Mouse (Mus musculus): ENCODE data around the gene Trp53i11. TPM values are rescaled to one million over a fixed set of nuclear protein-coding genes. Genes with fewer than 3 reads are reported as not detected.
A peak's percentile ranks its signal among the peaks of the same experiment; 100 is the strongest.

The Trp53i11 gene
- polyA plus RNA-seq, 1 experiment from 2014 or later: 42.1 TPM

- Histone ChIP-seq H3K9ac (no peak overlapping the region), H3K4me1 (peaks cover 55% of the 10 kb centered on the region)
- ATAC-seq (replicated peaks; ENCODE audit: low FRiP score): no peak
Measured at GRCm38 (mm10) chr2:93174159-93174558, 13.2 kb upstream of the Trp53i11 start.

GRCm38 (mm10) chr2:93175278-93175677 lies 12.1 kb upstream of the Trp53i11 start:
- no peak overlapping the region for H3K27ac ChIP-seq
- peaks cover 66% of the 10 kb centered on the region for H3K4me1 ChIP-seq
- ATAC-seq (replicated peaks; ENCODE audit: low FRiP score): no peak; the same call in 1 of the 2 replicates
- H3K9ac ChIP-seq: no peak overlapping the region
- H3K4me2 ChIP-seq: no peak overlapping the region
- H3K9me3 ChIP-seq (replicated peaks): no peaks in the 10 kb centered on the region
- H3K4me3 ChIP-seq (replicated peaks): no peak overlapping the region
- H3K36me3 ChIP-seq: no peaks in the 10 kb centered on the region
- WGBS: 16% methylated on average over 5 of the region's 5 CpGs
- H3K27me3 ChIP-seq: peaks cover 24% of the 10 kb centered on the region

More at GRCm38 (mm10) chr2:93174159-93174558, 13.2 kb upstream of the Trp53i11 start:
- WGBS: 35% methylated on average over 5 of the region's 5 CpGs
- Histone ChIP-seq H3K4me3 (replicated peaks) (no peak overlapping the region), H3K9me3 (replicated peaks) (no peaks in the 10 kb centered on the region), H3K27me3 (peaks cover 25% of the 10 kb centered on the region), H3K4me2 (no peak overlapping the region), H3K36me3 (no peaks in the 10 kb centered on the region), H3K27ac (no peak overlapping the region)

- Histone ChIP-seq H3K9ac (no peak overlapping the region), H3K27ac (no peak overlapping the region), H3K4me3 (replicated peaks) (no peak overlapping the region), H3K4me2 (no peak overlapping the region), H3K27me3 (peaks cover 23% of the 10 kb centered on the region), H3K36me3 (no peaks in the 10 kb centered on the region), H3K4me1 (peaks cover 67% of the 10 kb centered on the region), H3K9me3 (replicated peaks) (no peaks in the 10 kb centered on the region)
- 73% methylated on average over 2 of the region's 2 CpGs for WGBS
- ATAC-seq (replicated peaks; ENCODE audit: low FRiP score): no peak
Measured at GRCm38 (mm10) chr2:93175721-93176120, 11.6 kb upstream of the Trp53i11 start.

- H3K27me3 ChIP-seq: peaks cover 24% of the 10 kb centered on the region
- 27% methylated on average over 4 of the region's 4 CpGs for WGBS
- H3K4me2 ChIP-seq: peak overlapping the region; percentile 51
Measured at GRCm38 (mm10) chr2:93176193-93176798, 11.1 kb upstream of the Trp53i11 start.

GRCm38 (mm10) chr2:93176871-93177667 lies 10.3 kb upstream of the Trp53i11 start:
- 6% methylated on average over 17 of the region's 17 CpGs for WGBS
- Histone ChIP-seq H3K4me1 (peaks cover 67% of the 10 kb centered on the region), H3K27ac (peak overlapping the region; percentile 24), H3K9me3 (replicated peaks) (no peaks in the 10 kb centered on the region), H3K4me3 (replicated peaks) (peak overlapping the region; percentile 27), H3K9ac (no peak overlapping the region), H3K4me2 (peak overlapping the region; percentile 51), H3K36me3 (no peaks in the 10 kb centered on the region), H3K27me3 (peaks cover 32% of the 10 kb centered on the region)
- ATAC-seq (replicated peaks; ENCODE audit: low FRiP score): peak; percentile 47

More at GRCm38 (mm10) chr2:93176193-93176798, 11.1 kb upstream of the Trp53i11 start:
- no peak overlapping the region for H3K9ac ChIP-seq
- no peak for ATAC-seq (replicated peaks; ENCODE audit: low FRiP score)
- no peaks in the 10 kb centered on the region for H3K9me3 ChIP-seq (replicated peaks)
- H3K36me3 ChIP-seq: no peaks in the 10 kb centered on the region
- no peak overlapping the region; the same call in 1 of the 2 replicates for H3K27ac ChIP-seq
- no peak overlapping the region for H3K4me3 ChIP-seq (replicated peaks)
- H3K4me1 ChIP-seq: peaks cover 67% of the 10 kb centered on the region

GRCm38 (mm10) chr2:93177668-93178312 lies 9.6 kb upstream of the Trp53i11 start:
- no peak for ATAC-seq (replicated peaks; ENCODE audit: low FRiP score)
- Histone ChIP-seq H3K4me1 (peaks cover 67% of the 10 kb centered on the region), H3K9ac (no peak overlapping the region), H3K36me3 (no peaks in the 10 kb centered on the region), H3K27ac (no peak overlapping the region), H3K27me3 (peaks cover 38% of the 10 kb centered on the region), H3K4me3 (replicated peaks) (no peak overlapping the region), H3K9me3 (replicated peaks) (no peaks in the 10 kb centered on the region), H3K4me2 (no peak overlapping the region)
- 68% methylated on average over 20 of the region's 20 CpGs for WGBS

GRCm38 (mm10) chr2:93178313-93178677 lies 9.1 kb upstream of the Trp53i11 start:
- H3K9ac ChIP-seq: no peak overlapping the region
- no peak overlapping the region for H3K27ac ChIP-seq
- no peak overlapping the region for H3K4me2 ChIP-seq
- H3K4me3 ChIP-seq (replicated peaks): no peak overlapping the region
- H3K27me3 ChIP-seq: peaks cover 40% of the 10 kb centered on the region
- H3K4me1 ChIP-seq: peaks cover 72% of the 10 kb centered on the region
- 67% methylated on average over 4 of the region's 4 CpGs for WGBS
- no peak for ATAC-seq (replicated peaks; ENCODE audit: low FRiP score)
- no peaks in the 10 kb centered on the region for H3K9me3 ChIP-seq (replicated peaks)
- H3K36me3 ChIP-seq: no peaks in the 10 kb centered on the region

GRCm38 (mm10) chr2:93179603-93180002 lies 7.7 kb upstream of the Trp53i11 start:
- no peak for ATAC-seq (replicated peaks; ENCODE audit: low FRiP score)
- peak overlapping the region; percentile 64; the same call in 1 of the 2 replicates for H3K4me2 ChIP-seq
- H3K27ac ChIP-seq: no peak overlapping the region
- H3K9me3 ChIP-seq (replicated peaks): no peaks in the 10 kb centered on the region
- H3K4me1 ChIP-seq: peaks cover 76% of the 10 kb centered on the region
- H3K36me3 ChIP-seq: no peaks in the 10 kb centered on the region
- H3K9ac ChIP-seq: peak overlapping the region; percentile 19; the same call in 1 of the 2 replicates
- H3K4me3 ChIP-seq (replicated peaks): no peak overlapping the region
- WGBS: 56% methylated on average over 5 of the region's 5 CpGs
- peaks cover 48% of the 10 kb centered on the region for H3K27me3 ChIP-seq

- peak overlapping the region; percentile 64 for H3K4me2 ChIP-seq
- no peaks in the 10 kb centered on the region for H3K9me3 ChIP-seq (replicated peaks)
- no peak overlapping the region for H3K27ac ChIP-seq
- peaks cover 54% of the 10 kb centered on the region for H3K27me3 ChIP-seq
- peak overlapping the region; percentile 19; the same call in 1 of the 2 replicates for H3K9ac ChIP-seq
- peak overlapping the region; percentile 31 for H3K4me3 ChIP-seq (replicated peaks)
- WGBS: 2% methylated on average over 40 of the region's 41 CpGs
- H3K4me1 ChIP-seq: peaks cover 70% of the 10 kb centered on the region
- H3K36me3 ChIP-seq: no peaks in the 10 kb centered on the region
- ATAC-seq (replicated peaks; ENCODE audit: low FRiP score): no peak
Measured at GRCm38 (mm10) chr2:93180077-93180844, 7.1 kb upstream of the Trp53i11 start.

- ATAC-seq (replicated peaks; ENCODE audit: low FRiP score): no peak
- Histone ChIP-seq H3K4me1 (peaks cover 54% of the 10 kb centered on the region), H3K36me3 (no peaks in the 10 kb centered on the region), H3K9ac (no peak overlapping the region), H3K27me3 (peaks cover 71% of the 10 kb centered on the region), H3K9me3 (replicated peaks) (no peaks in the 10 kb centered on the region), H3K4me3 (replicated peaks) (no peak overlapping the region), H3K27ac (no peak overlapping the region), H3K4me2 (no peak overlapping the region)
- WGBS: 71% methylated on average over 11 of the region's 11 CpGs
Measured at GRCm38 (mm10) chr2:93182859-93183258, 4.5 kb upstream of the Trp53i11 start.

- peaks cover 73% of the 10 kb centered on the region for H3K4me1 ChIP-seq
- H3K9ac ChIP-seq: peak overlapping the region; percentile 80
- peak overlapping the region; percentile 100 for H3K4me2 ChIP-seq
- peak; percentile 4; the same call in 1 of the 2 replicates for ATAC-seq (replicated peaks; ENCODE audit: low FRiP score)
- peaks cover 31% of the 10 kb centered on the region for H3K27me3 ChIP-seq
- no peaks in the 10 kb centered on the region for H3K9me3 ChIP-seq (replicated peaks)
- H3K36me3 ChIP-seq: no peaks in the 10 kb centered on the region
- H3K27ac ChIP-seq: peak overlapping the region; percentile 74
- WGBS: 1% methylated on average over 53 of the region's 53 CpGs
- peak overlapping the region; percentile 80 for H3K4me3 ChIP-seq (replicated peaks)
Measured at GRCm38 (mm10) chr2:93188020-93188760, 842 bp downstream of the Trp53i11 start.

All from kidney, embryonic 15.5 days (tissue).